ENCODE assay signal across 13 mouse cellular contexts in the genomic region with DNA sequence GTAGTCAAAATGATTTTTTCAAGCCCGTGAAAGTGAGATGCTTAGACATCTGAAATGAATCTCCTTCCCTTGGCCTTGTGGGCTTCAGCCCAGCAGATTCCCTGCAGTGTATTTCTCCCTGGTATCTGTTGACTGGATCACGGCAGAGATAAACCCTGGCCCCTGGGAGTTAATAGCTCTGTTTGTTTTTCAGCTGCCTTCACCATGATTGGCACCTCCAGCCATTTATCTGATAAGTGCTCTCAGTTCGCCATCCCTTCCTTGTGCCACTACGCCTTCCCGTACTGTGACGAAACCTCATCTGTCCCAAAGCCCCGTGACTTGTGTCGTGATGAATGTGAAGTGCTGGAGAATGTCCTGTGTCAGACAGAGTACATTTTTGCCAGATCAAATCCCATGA.
"Had no signal": no experiment of that assay in that cellular context is flagged by ENCODE, and none has a peak within 500 bp of the region (broad histone marks: within the 10 kb centered on the region; RNA-seq: fewer than 3 reads in every experiment).

No protein-coding gene starts in this region.

- DNase-seq: gastrocnemius, adult 2 months; gastrocnemius, postnatal 10 days; gastrocnemius, postnatal 25 days; heart, adult 2 months; heart, postnatal 10 days; heart, postnatal 4 days; kidney, adult 2 months; kidney, adult 9 months; kidney, postnatal 14 days; kidney, postnatal 36 days; layer of hippocampus, adult 9-11 months; layer of hippocampus, postnatal 36 days; left cerebral cortex, postnatal 4 days had no signal
